Mouse (Mus musculus): Measurements from ENCODE around the gene Pnpla3. TPM values are rescaled to one million over a fixed set of nuclear protein-coding genes. Genes with fewer than 3 reads are reported as not detected.

Pnpla3 gene
- polyA plus RNA-seq (2017; shearing (Covaris generic)) = 0.45 TPM

DNA sequence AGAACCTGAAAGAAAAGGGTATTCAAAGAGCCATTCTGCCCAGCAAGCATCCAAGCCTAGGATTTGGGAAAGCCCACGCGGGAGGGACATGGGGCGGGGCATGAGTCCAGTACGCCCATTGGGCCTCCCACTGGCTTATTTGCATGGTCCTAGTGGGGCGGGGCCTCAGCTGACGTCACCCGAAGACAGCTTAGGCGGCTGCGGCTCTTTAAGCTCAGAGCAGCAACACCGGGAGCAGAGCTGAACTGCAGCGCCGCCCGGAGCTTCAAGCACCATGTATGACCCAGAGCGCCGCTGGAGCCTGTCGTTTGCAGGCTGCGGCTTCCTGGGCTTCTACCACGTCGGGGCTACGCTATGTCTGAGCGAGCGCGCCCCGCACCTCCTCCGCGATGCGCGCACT is at the start of gene Pnpla3:
Gene Pnpla3 (plus strand): TSS at position 238 of the 400 bp plus-strand sequence.

DNA sequence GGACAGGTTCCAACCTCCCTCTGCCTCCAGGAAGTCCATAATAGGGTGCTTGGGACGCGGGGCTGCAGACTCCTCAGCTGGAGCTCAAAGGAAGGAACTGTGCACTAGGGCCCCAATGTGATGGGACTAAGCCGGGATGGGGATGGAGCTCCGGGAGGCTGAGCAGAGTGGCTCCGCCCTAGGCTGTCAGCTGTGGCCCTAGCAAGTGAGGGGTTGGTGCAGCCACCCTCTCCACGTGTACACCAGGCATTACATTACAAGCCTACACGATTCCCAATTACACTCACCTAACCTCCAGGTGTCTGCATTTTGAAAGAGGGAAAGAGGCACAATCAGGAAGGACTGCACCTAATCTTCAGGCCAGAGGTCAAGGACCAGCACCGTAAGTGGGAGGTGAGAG is 44.6 kb upstream of the Pnpla3 start, which contains the start of gene Pnpla5:
Gene Pnpla5 (minus strand): TSS at position 101 of the 400 bp plus-strand sequence.

DNA sequence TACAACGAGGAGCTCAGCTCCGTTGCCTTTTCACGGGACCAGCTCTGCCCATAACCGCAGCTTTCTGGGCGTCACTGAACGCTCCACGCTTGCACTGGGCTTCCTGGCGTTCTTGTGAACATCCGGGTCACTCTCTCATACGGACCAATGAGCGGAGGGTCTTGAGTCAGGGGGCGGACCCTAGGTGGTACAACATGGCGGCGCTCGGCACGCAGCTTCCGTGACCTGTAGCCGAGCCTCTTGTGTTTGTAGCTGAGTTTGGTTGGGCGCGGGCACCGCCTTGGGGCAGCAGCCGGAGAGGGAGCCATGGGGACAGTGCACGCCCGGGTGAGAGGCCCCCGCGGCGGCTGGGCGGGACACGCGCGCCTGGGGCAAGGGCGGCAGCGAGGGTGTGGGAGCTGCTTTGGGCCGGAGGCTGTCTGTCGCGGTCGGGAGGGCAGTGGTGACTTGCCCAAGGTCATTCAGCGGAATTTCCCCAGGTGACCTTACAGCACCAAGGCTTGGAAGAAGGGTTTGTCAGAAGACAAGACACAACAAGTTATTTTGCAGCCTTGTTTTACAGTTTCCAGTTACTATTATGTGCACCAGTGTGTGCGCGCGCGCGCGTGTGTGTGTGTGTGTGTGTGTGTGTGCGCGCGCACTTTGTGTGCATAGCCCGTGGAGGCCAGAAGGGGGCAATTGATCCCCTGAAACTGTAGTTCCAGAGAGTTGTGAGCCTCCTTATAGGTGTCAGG is 24.6 kb downstream of the Pnpla3 start, which contains the start of gene Samm50:
Gene Samm50 (plus strand): TSS at position 184 of the 734 bp plus-strand sequence.

DNA sequence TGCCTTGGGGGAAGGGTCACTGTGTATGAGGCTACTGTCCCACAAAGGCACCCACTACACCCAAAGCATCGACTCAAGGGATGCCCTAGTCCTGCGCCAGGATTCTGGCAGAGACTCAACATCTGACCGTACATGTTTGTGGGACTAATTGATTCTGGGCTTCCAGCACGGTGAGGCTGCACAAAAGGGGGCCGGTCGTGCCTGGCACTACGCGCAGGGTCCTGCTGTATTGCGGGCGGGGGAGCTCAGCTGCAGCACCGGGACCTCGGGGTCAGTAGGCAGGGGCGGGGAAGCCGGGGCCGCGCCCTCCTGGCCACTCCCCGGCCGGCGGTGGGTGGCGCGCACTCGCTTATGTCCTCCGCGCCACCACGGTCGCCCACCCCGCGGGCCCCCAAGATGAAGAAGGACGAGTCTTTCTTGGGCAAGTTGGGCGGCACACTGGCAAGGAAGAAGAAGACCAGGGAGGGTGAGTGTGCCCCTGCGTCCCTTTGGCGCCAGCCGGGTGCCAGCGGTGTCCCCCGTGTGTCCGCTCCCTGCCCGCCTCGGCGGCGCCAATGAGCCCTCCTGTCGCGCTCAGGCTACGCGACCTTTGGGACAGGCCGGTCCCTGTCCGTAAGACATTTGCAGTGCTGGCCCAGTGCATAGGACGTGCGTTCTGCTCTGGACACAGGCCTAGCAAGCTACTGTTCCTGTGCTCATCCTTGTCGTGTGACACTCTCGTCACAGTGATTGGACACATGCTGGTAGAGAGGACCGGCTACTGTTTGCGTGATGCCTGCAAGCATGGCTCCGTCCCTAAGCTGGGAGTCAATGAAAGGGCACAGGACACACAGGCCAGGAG is 64.3 kb downstream of the Pnpla3 start, which contains the start of gene Parvb:
Gene Parvb (plus strand): TSS at position 323 of the 841 bp plus-strand sequence.

Other genes with a start within 250 kb of the Pnpla3 start
- not detected for gene Efcab6, start 102.5 kb upstream of the Pnpla3 start, polyA plus RNA-seq (2017; shearing (Covaris generic))
- gene Sult4a1, start 62.1 kb upstream of the Pnpla3 start, polyA plus RNA-seq (2017; shearing (Covaris generic)) = 0.20 TPM
- not detected for gene Pnpla5, start 44.7 kb upstream of the Pnpla3 start, polyA plus RNA-seq (2017; shearing (Covaris generic))
- gene Samm50, start 24.4 kb downstream of the Pnpla3 start, polyA plus RNA-seq (2017; shearing (Covaris generic)) = 146 TPM
- gene Parvb, start 64.2 kb downstream of the Pnpla3 start, polyA plus RNA-seq (2017; shearing (Covaris generic)) = not detected
- gene Parvg, start 156.2 kb downstream of the Pnpla3 start, polyA plus RNA-seq (2017; shearing (Covaris generic)) = 158 TPM

Measured in inflammation-experienced regulatory T-cells, adult 16 weeks (primary cell).